ENCODE assay signal across 8 mouse cellular contexts in the genomic region with DNA sequence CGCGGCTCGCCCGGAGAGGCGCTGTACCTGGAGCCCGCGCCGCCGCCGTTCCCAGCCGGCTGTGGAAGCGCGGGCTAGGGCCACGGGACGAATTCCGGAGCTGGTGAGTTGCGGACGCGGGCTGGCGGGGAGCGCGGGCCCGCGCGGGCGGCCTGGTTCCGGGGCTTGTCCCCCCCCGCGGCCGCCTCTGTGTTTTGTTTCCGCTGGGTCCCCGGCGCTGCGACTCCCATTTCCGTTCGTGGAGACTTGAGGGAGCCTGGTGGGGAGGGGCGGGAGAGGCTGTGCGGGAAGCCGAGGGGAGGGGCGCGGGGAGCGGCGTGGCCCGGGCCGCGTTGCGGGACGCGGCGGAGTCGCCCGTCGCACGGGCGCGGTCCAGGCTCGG. TPM values are rescaled to one million over a fixed set of nuclear protein-coding genes. Genes with fewer than 3 reads are reported as not detected.
DNase-seq lines count a peak whose midpoint lies in the region; ATAC-seq and TF ChIP-seq lines count a peak whose summit lies in the region.

Atp5j (minus strand) TSS at position 185 of the 382 bp plus-strand sequence.

- H3K27ac ChIP-seq in heart, embryonic 11.5 days (ENCODE audit: low read depth, low read length), result peak within 1 kb of the TSS; percentile 99
- H3K27ac ChIP-seq in kidney, embryonic 15.5 days, result peak within 1 kb of the TSS; percentile 99
- H3K27ac ChIP-seq in limb, embryonic 14.5 days (replicated peaks; ENCODE audit: low read depth, low read length), result peak within 1 kb of the TSS; percentile 99
- H3K27ac ChIP-seq in midbrain, embryonic 15.5 days, result peak within 1 kb of the TSS; percentile 95
- H3K27ac ChIP-seq in stomach, postnatal 0 days (replicated peaks), result peak within 1 kb of the TSS; percentile 100

- WGBS in heart, embryonic 11.5 days (ENCODE audit: insufficient replicate concordance), result under 1% methylated on average over 44 of the region's 57 CpGs
- 1% methylated on average over 42 of the region's 57 CpGs for WGBS in kidney, embryonic 15.5 days
- WGBS in limb, embryonic 14.5 days, result 0% methylated on average over 31 of the region's 57 CpGs
- under 1% methylated on average over 57 of the region's 57 CpGs for WGBS in midbrain, embryonic 15.5 days
- under 1% methylated on average over 48 of the region's 57 CpGs for WGBS in stomach, postnatal 0 days

- peak; percentile 73 for DNase-seq in 416B (ENCODE audit: low read depth)
- DNase-seq in brain, embryonic 14.5 days (ENCODE audit: low read depth), result peak; percentile 91
- DNase-seq in limb, embryonic 14.5 days (ENCODE audit: low spot score), result peak; percentile 73
- DNase-seq in stomach, postnatal 0 days (ENCODE audit: low spot score), result peak; percentile 80

- H3K4me1 ChIP-seq in erythroblast, embryonic 14.5 days (ENCODE audit: control insufficient read depth), result peaks cover 40% of the 10 kb centered on the region
- H3K4me1 ChIP-seq in heart, embryonic 11.5 days (ENCODE audit: control insufficient read depth, insufficient read depth, low read length), result peaks cover 15% of the 10 kb centered on the region; the same call in 1 of the 2 replicates
- H3K4me1 ChIP-seq in kidney, embryonic 15.5 days, result peaks cover 35% of the 10 kb centered on the region
- H3K4me1 ChIP-seq in limb, embryonic 14.5 days (ENCODE audit: control insufficient read depth, insufficient read depth, low read length), result peaks cover 4% of the 10 kb centered on the region; the same call in 1 of the 2 replicates
- peaks cover 38% of the 10 kb centered on the region for H3K4me1 ChIP-seq in midbrain, embryonic 15.5 days
- H3K4me1 ChIP-seq in stomach, postnatal 0 days (replicated peaks; ENCODE audit: control insufficient read depth, insufficient read depth), result no peaks in the 10 kb centered on the region

- peak within 1 kb of the TSS; percentile 99 for H3K9ac ChIP-seq in heart, embryonic 11.5 days (ENCODE audit: low read depth, low read length)
- H3K9ac ChIP-seq in kidney, embryonic 15.5 days, result peak within 1 kb of the TSS; percentile 99
- H3K9ac ChIP-seq in limb, embryonic 14.5 days (ENCODE audit: low read depth, low read length, severe bottlenecking), result peak within 1 kb of the TSS; percentile 99
- H3K9ac ChIP-seq in midbrain, embryonic 15.5 days, result peak within 1 kb of the TSS; percentile 95
- peak within 1 kb of the TSS; percentile 100 for H3K9ac ChIP-seq in stomach, postnatal 0 days (ENCODE audit: low read length)

- H3K36me3 ChIP-seq in erythroblast, embryonic 14.5 days (ENCODE audit: control insufficient read depth), result peaks cover 60% of the 10 kb centered on the region
- H3K36me3 ChIP-seq in heart, embryonic 11.5 days (ENCODE audit: control insufficient read depth, insufficient read depth, low read length), result peaks cover 8% of the 10 kb centered on the region
- peaks cover 32% of the 10 kb centered on the region for H3K36me3 ChIP-seq in kidney, embryonic 15.5 days
- H3K36me3 ChIP-seq in limb, embryonic 14.5 days (ENCODE audit: control insufficient read depth, insufficient read depth, low read length), result peaks cover 31% of the 10 kb centered on the region
- peaks cover 14% of the 10 kb centered on the region; the same call in 1 of the 2 replicates for H3K36me3 ChIP-seq in midbrain, embryonic 15.5 days (replicated peaks)
- H3K36me3 ChIP-seq in stomach, postnatal 0 days (ENCODE audit: control insufficient read depth, insufficient read depth, low read length), result peaks cover 5% of the 10 kb centered on the region

- H3K4me3 ChIP-seq in erythroblast, embryonic 14.5 days (replicated peaks), result peak within 1 kb of the TSS; percentile 95
- H3K4me3 ChIP-seq in heart, embryonic 11.5 days (ENCODE audit: low read depth, low read length), result peak within 1 kb of the TSS; percentile 97
- H3K4me3 ChIP-seq in kidney, embryonic 15.5 days (replicated peaks), result peak within 1 kb of the TSS; percentile 98
- H3K4me3 ChIP-seq in limb, embryonic 14.5 days (replicated peaks; ENCODE audit: low read length), result peak within 1 kb of the TSS; percentile 96
- H3K4me3 ChIP-seq in midbrain, embryonic 15.5 days, result peak within 1 kb of the TSS; percentile 83
- peak within 1 kb of the TSS; percentile 88 for H3K4me3 ChIP-seq in stomach, postnatal 0 days (ENCODE audit: low read depth, low read length)

- no peaks in the 10 kb centered on the region for H3K9me3 ChIP-seq in erythroblast, embryonic 14.5 days (ENCODE audit: control insufficient read depth, low read length)
- no peaks in the 10 kb centered on the region for H3K9me3 ChIP-seq in heart, embryonic 11.5 days (replicated peaks; ENCODE audit: control insufficient read depth, low read length)
- no peaks in the 10 kb centered on the region for H3K9me3 ChIP-seq in kidney, embryonic 15.5 days (replicated peaks)
- no peaks in the 10 kb centered on the region for H3K9me3 ChIP-seq in limb, embryonic 14.5 days (ENCODE audit: control insufficient read depth, low read length)
- no peaks in the 10 kb centered on the region for H3K9me3 ChIP-seq in midbrain, embryonic 15.5 days
- no peaks in the 10 kb centered on the region for H3K9me3 ChIP-seq in stomach, postnatal 0 days (ENCODE audit: control insufficient read depth, low read length)

- TF ChIP-seq EP300 in stomach, postnatal 0 days (optimal IDR thresholded peaks at IDR 0.05), result no peak

- ATAC-seq in heart, embryonic 11.5 days (replicated peaks; ENCODE audit: insufficient number of reproducible peaks, low FRiP score, low TSS enrichment), result peak; percentile 57
- ATAC-seq in kidney, embryonic 15.5 days (replicated peaks; ENCODE audit: low FRiP score), result peak; percentile 74
- peak; percentile 72 for ATAC-seq in limb, embryonic 14.5 days (ENCODE audit: low FRiP score, low read depth)
- ATAC-seq in midbrain, embryonic 15.5 days (replicated peaks), result peak; percentile 85
- peak; percentile 34 for ATAC-seq in stomach, postnatal 0 days (ENCODE audit: low FRiP score, low TSS enrichment)

- no peaks in the 10 kb centered on the region for H3K27me3 ChIP-seq in erythroblast, embryonic 14.5 days (ENCODE audit: control insufficient read depth)
- no peaks in the 10 kb centered on the region for H3K27me3 ChIP-seq in heart, embryonic 11.5 days (ENCODE audit: control insufficient read depth, insufficient read depth, low read length)
- no peaks in the 10 kb centered on the region for H3K27me3 ChIP-seq in kidney, embryonic 15.5 days
- no peaks in the 10 kb centered on the region for H3K27me3 ChIP-seq in limb, embryonic 14.5 days (ENCODE audit: control insufficient read depth, insufficient read depth, low read length)
- no peaks in the 10 kb centered on the region for H3K27me3 ChIP-seq in midbrain, embryonic 15.5 days (replicated peaks)
- no peaks in the 10 kb centered on the region for H3K27me3 ChIP-seq in stomach, postnatal 0 days (ENCODE audit: control insufficient read depth, insufficient read depth, low read length)

- no peak for TF ChIP-seq CTCF in brain, embryonic 14.5 days (IDR thresholded peaks at IDR 0.05; ENCODE audit: borderline replicate concordance, extremely low read depth, insufficient read depth, insufficient read length)
- no peak for TF ChIP-seq CTCF in stomach, postnatal 0 days (IDR thresholded peaks at IDR 0.05; ENCODE audit: low read depth)

- H3K4me2 ChIP-seq in heart, embryonic 11.5 days, result peak within 1 kb of the TSS; percentile 81
- peak within 1 kb of the TSS; percentile 60 for H3K4me2 ChIP-seq in kidney, embryonic 15.5 days
- H3K4me2 ChIP-seq in limb, embryonic 14.5 days (replicated peaks; ENCODE audit: low read depth, low read length, severe bottlenecking), result peak within 1 kb of the TSS; percentile 68
- H3K4me2 ChIP-seq in midbrain, embryonic 15.5 days, result peak within 1 kb of the TSS; percentile 69
- peak within 1 kb of the TSS; percentile 84 for H3K4me2 ChIP-seq in stomach, postnatal 0 days (replicated peaks; ENCODE audit: low read depth)

- peak; percentile 37; the same call in 1 of the 2 replicates for TF ChIP-seq POLR2A in brain, embryonic 14.5 days (IDR thresholded peaks at IDR 0.05; ENCODE audit: borderline replicate concordance, extremely low read depth, insufficient read depth, insufficient read length, poor library complexity, severe bottlenecking)
- no peak for TF ChIP-seq POLR2A in limb, embryonic 14.5 days (IDR thresholded peaks at IDR 0.05; ENCODE audit: borderline replicate concordance, extremely low read depth, insufficient read depth, insufficient read length)

RNA-seq across cellular contexts. Expression of gene Atp5j, which starts in this region (rescaled TPM):
- polyA plus RNA-seq in brain, embryonic 14.5 days (2012; rRNA removed), result 273 and 332 TPM in 2 replicates
- polyA plus RNA-seq in erythroblast, embryonic 14.5 days (2012), result 3.7 and 4.3 TPM in 2 replicates
- 1,388 and 1,414 TPM in 2 replicates for polyA plus RNA-seq in heart, embryonic 11.5 days (2014; fragmentation: Nextera tagmentation; extraction: Ambion mirVana)
- polyA plus RNA-seq in kidney, embryonic 15.5 days (2015; fragmentation: Nextera tagmentation; extraction: Ambion mirVana), result 1,003 and 1,100 TPM in 2 replicates
- polyA plus RNA-seq in limb, embryonic 14.5 days (2012; rRNA removed), result 287 and 329 TPM in 2 replicates
- 842 and 879 TPM in 2 replicates for polyA plus RNA-seq in limb, embryonic 14.5 days (2014; fragmentation: Nextera tagmentation; extraction: Ambion mirVana)
- 708 and 715 TPM in 2 replicates for polyA plus RNA-seq in midbrain, embryonic 15.5 days (2015; fragmentation: Nextera tagmentation; extraction: Ambion mirVana)
- polyA plus RNA-seq in stomach, postnatal 0 days (2015; fragmentation: Nextera tagmentation; extraction: Ambion mirVana), result 956 and 984 TPM in 2 replicates

Comparison
In these comparisons a context has a peak if more than half of its experiments do, and no peak if none do; other contexts are left out.
1. Peak in every context shown above with its lines: DNase-seq, ATAC-seq, H3K4me3 ChIP-seq and H3K27ac ChIP-seq.
2. RNA of gene Atp5j (polyA plus RNA-seq): 1,388 to 1,414 TPM in heart, embryonic 11.5 days, 1,003 to 1,100 TPM in kidney, embryonic 15.5 days, 956 to 984 TPM in stomach, postnatal 0 days, 287 to 879 TPM in limb, embryonic 14.5 days, 708 to 715 TPM in midbrain, embryonic 15.5 days and 273 to 332 TPM in brain, embryonic 14.5 days; 3.7 to 4.3 TPM in erythroblast, embryonic 14.5 days; every median in the first group is over 10 times any median in the second.
3. ATAC-seq: peak in every context shown above with its lines; median percentile 85 in midbrain, embryonic 15.5 days; 74 in kidney, embryonic 15.5 days; 72 in limb, embryonic 14.5 days; 57 in heart, embryonic 11.5 days; 34 in stomach, postnatal 0 days.